Mouse (Mus musculus) kidney, adult 2 months (tissue): Measurements from ENCODE around the gene Tomm22. TPM values are rescaled to one million over a fixed set of nuclear protein-coding genes. Genes with fewer than 3 reads are reported as not detected.
"Not testable (repeated sequence)": the region's sequence is repeated elsewhere in the genome, so short reads cannot be mapped to it uniquely, and the experiment has no call there.

Source experiments
- DNase-seq: peaks from one replicate; pipeline ENCODE4 v3.0.0; 2021
- H3K27ac ChIP-seq: fragments of 200-500 bp; 2 replicates; pipeline ENCODE4 v1.5.1; 2012; ENCODE audit warnings: low read depth, low read length, control low read depth, inconsistent platforms; ENCODE audit not compliant: insufficient read depth
- H3K27me3 ChIP-seq: fragments of 200-500 bp; replicated peaks from 2 replicates; pipeline ENCODE4 v1.6.1; 2012; ENCODE audit warnings: mild to moderate bottlenecking, moderate library complexity, low read length, inconsistent platforms; ENCODE audit not compliant: control insufficient read depth, insufficient read depth
- H3K36me3 ChIP-seq: fragments of 200-500 bp; 2 replicates; pipeline ENCODE4 v1.6.1; 2012; ENCODE audit warnings: mild to moderate bottlenecking, moderate library complexity, low read length, inconsistent platforms; ENCODE audit not compliant: control insufficient read depth, insufficient read depth
- H3K4me1 ChIP-seq: fragments of 200-500 bp; 2 replicates; pipeline ENCODE4 v1.6.1; 2011; ENCODE audit warnings: low read length; ENCODE audit not compliant: control insufficient read depth, insufficient read depth
- H3K4me3 ChIP-seq: fragments of 200-500 bp; 2 replicates; pipeline ENCODE4 v1.5.1; 2011; ENCODE audit warnings: mild to moderate bottlenecking, low read depth, low read length, control low read depth; ENCODE audit not compliant: insufficient read depth
- CTCF ChIP-seq: fragments of 200-500 bp; conservative IDR thresholded peaks from 2 replicates; pipeline ENCODE4 v1.5.1; 2011; ENCODE audit warnings: low read depth, mild to moderate bottlenecking, control low read depth, low read length, moderate library complexity, mixed read lengths; ENCODE audit not compliant: insufficient read depth, insufficient read length
- POLR2A ChIP-seq: fragments of 200-500 bp; IDR thresholded peaks from one replicate; pipeline ENCODE4 v1.6.1; 2011; ENCODE audit warnings: low read depth, low read length, control low read depth
- WGBS: fragments of 180-500 bp; shearing (Covaris S2); methylation state at CpG from one replicate; pipeline ENCODE4 v1.1.7; 2018; 5-methylcytosine and 5-hydroxymethylcytosine counted together
- polyA plus RNA-seq: library from polyadenylated mRNA; depleted of rRNA; stranded (reverse); fragments of >200 nt; gene quantifications from 2 replicates; pipeline ENCODE4 v1.2.3, GENCODE M21; 2012

Tomm22 gene
- polyA plus RNA-seq, 1 experiment = 52.5 TPM

GRCm38 (mm10) chr15:79656451-79656850 lies 14.2 kb upstream of the Tomm22 start:
- 90% methylated on average over 14 of the region's 14 CpGs for WGBS
- Histone ChIP-seq H3K27ac (no peak overlapping the region), H3K27me3 (no peaks in the 10 kb centered on the region), H3K4me1 (0 out of 2 replicates have a peak, but pooled peaks cover 3% of the 10 kb centered on the region), H3K4me3 (no peak overlapping the region), H3K36me3 (no peaks in the 10 kb centered on the region)
- DNase-seq = no peak
- TF ChIP-seq CTCF = no peak
- TF ChIP-seq POLR2A = no peak

GRCm38 (mm10) chr15:79657837-79658530 lies 12.7 kb upstream of the Tomm22 start:
- Histone ChIP-seq H3K4me1 (0 out of 2 replicates have a peak, but pooled peaks cover 3% of the 10 kb centered on the region), H3K27me3 (no peaks in the 10 kb centered on the region), H3K36me3 (no peaks in the 10 kb centered on the region), H3K4me3 (peak overlapping the region; percentile 78), H3K27ac (peak overlapping the region; percentile 96; the same call in 1 of the 2 replicates)
- WGBS = 2% methylated on average over 16 of the region's 16 CpGs
- DNase-seq = peak; percentile 91
- TF ChIP-seq POLR2A = no peak
- peak; percentile 59 for TF ChIP-seq CTCF

- TF ChIP-seq POLR2A (no peak), CTCF (no peak)
- Histone ChIP-seq H3K27ac (peak within 1 kb of the TSS; percentile 96), H3K36me3 (no peaks in the 10 kb centered on the region), H3K4me1 (0 out of 2 replicates have a peak, but pooled peaks cover 3% of the 10 kb centered on the region), H3K27me3 (no peaks in the 10 kb centered on the region), H3K4me3 (peak within 1 kb of the TSS; percentile 78)
- peak; percentile 97 for DNase-seq
- WGBS = under 1% methylated on average over 55 of the region's 55 CpGs
Measured at GRCm38 (mm10) chr15:79658531-79659375, 11.9 kb upstream of the Tomm22 start, which contains the start of the genes Fam227a and Cby1. Gene Fam227a, minus strand, starts transcription at chr15:79658956. Gene Cby1, plus strand, starts transcription at chr15:79659199.

- Histone ChIP-seq H3K27me3 (no peaks in the 10 kb centered on the region), H3K36me3 (no peaks in the 10 kb centered on the region), H3K27ac (no peak overlapping the region), H3K4me1 (0 out of 2 replicates have a peak, but pooled peaks cover 3% of the 10 kb centered on the region), H3K4me3 (no peak overlapping the region)
- WGBS = 81% methylated on average over 4 of the region's 4 CpGs
- peak; percentile 48 for TF ChIP-seq CTCF
- TF ChIP-seq POLR2A = no peak
- peak; percentile 38 for DNase-seq
Measured at GRCm38 (mm10) chr15:79661852-79662251, 8.8 kb upstream of the Tomm22 start.

- Histone ChIP-seq H3K4me3 (no peak overlapping the region), H3K27me3 (no peaks in the 10 kb centered on the region), H3K27ac (no peak overlapping the region), H3K36me3 (no peaks in the 10 kb centered on the region), H3K4me1 (0 out of 2 replicates have a peak, but pooled peaks cover 1% of the 10 kb centered on the region)
- no peak for DNase-seq
- 95% methylated on average over 8 of the region's 8 CpGs for WGBS
- TF ChIP-seq POLR2A = no peak
- TF ChIP-seq CTCF = no peak
Measured at GRCm38 (mm10) chr15:79664666-79665065, 6.0 kb upstream of the Tomm22 start.

- no peak overlapping the region for H3K27ac ChIP-seq
- TF ChIP-seq CTCF (peak; percentile 28; the same call in 1 of the 2 replicates), POLR2A (no peak)
- H3K4me1 ChIP-seq = no peaks in the 10 kb centered on the region; the same call in 1 of the 2 replicates
- peak; percentile 36 for DNase-seq
- no peak overlapping the region for H3K4me3 ChIP-seq
- no peaks in the 10 kb centered on the region; the same call in 1 of the 2 replicates for H3K36me3 ChIP-seq
- WGBS = 51% methylated on average over 10 of the region's 10 CpGs
- no peaks in the 10 kb centered on the region for H3K27me3 ChIP-seq
Measured at GRCm38 (mm10) chr15:79669195-79669594, 1.5 kb upstream of the Tomm22 start.

GRCm38 (mm10) chr15:79670972-79671299 lies 275 bp downstream of the Tomm22 start:
- TF ChIP-seq CTCF (no peak), POLR2A (no peak)
- no peak overlapping the region for H3K27ac ChIP-seq

GRCm38 (mm10) chr15:79671828-79672348 lies 1.2 kb downstream of the Tomm22 start:
- WGBS = 56% methylated on average over 11 of the region's 11 CpGs
- peak; percentile 40 for DNase-seq
- H3K4me1 ChIP-seq, H3K27me3 ChIP-seq, H3K4me3 ChIP-seq, H3K36me3 ChIP-seq, H3K27ac ChIP-seq: not testable (repeated sequence)

More at GRCm38 (mm10) chr15:79670972-79671299, 275 bp downstream of the Tomm22 start:
- Histone ChIP-seq H3K4me1 (no peaks in the 10 kb centered on the region; the same call in 1 of the 2 replicates), H3K36me3 (peaks cover 2% of the 10 kb centered on the region; the same call in 1 of the 2 replicates), H3K4me3 (peak overlapping the region; percentile 75), H3K27me3 (no peaks in the 10 kb centered on the region)
- under 1% methylated on average over 37 of the region's 37 CpGs for WGBS
- DNase-seq = no peak
